Mouse (Mus musculus) CH12.LX (cell line): ENCODE data around the gene Tspan2. TPM values are rescaled to one million over a fixed set of nuclear protein-coding genes. Genes with fewer than 3 reads are reported as not detected.

Experiments used
- DNase-seq: peaks from one replicate; pipeline ENCODE4 v3.0.0-alpha.2; 2013; ENCODE audit errors: extremely low read depth
- H3K27ac ChIP-seq: 2 replicates; pipeline ENCODE4 v1.5.1; 2012; ENCODE audit warnings: low read depth, mild to moderate bottlenecking, control low read depth, moderate library complexity; ENCODE audit not compliant: insufficient read depth
- H3K27me3 ChIP-seq: replicated peaks from 2 replicates; pipeline ENCODE3; 2012; ENCODE audit warnings: inconsistent platforms
- H3K36me3 ChIP-seq, 2 experiments: replicated peaks in 1 of 2; 2 replicates each; pipeline versions ENCODE3 to v1.6.1; 2012; ENCODE audit warnings: inconsistent platforms in 1 of 2, low read length in 1 of 2, mild to moderate bottlenecking in 1 of 2, mixed read lengths in 1 of 2, moderate library complexity in 1 of 2; ENCODE audit not compliant: control insufficient read depth in 1 of 2, insufficient read depth in 1 of 2
- H3K4me1 ChIP-seq, 2 experiments: 2 replicates each; pipeline ENCODE4 v1.6.1; 2012; ENCODE audit warnings: inconsistent platforms in 1 of 2, moderate library complexity in 1 of 2; ENCODE audit not compliant: insufficient read depth in 2 of 2, control insufficient read depth in 1 of 2
- H3K4me2 ChIP-seq: 2 replicates; pipeline ENCODE4 v1.6.1; 2012; ENCODE audit warnings: low read depth, mild to moderate bottlenecking, control low read depth; ENCODE audit not compliant: poor library complexity, insufficient read depth, severe bottlenecking
- H3K4me3 ChIP-seq, 3 experiments: fragments of 150-350 bp in 1 of 3; sonication (generic) in 1 of 3; replicated peaks in 1 of 3; 2 replicates each; pipeline versions ENCODE3 to v1.5.1; 2011 to 2012; ENCODE audit warnings: low read depth in 2 of 3, low read length in 2 of 3, mild to moderate bottlenecking in 2 of 3, moderate library complexity in 2 of 3, control low read depth in 1 of 3, improper control_type of control experiment in 1 of 3, inconsistent platforms in 1 of 3, mixed read lengths in 1 of 3; ENCODE audit not compliant: poor library complexity in 1 of 3
- H3K79me2 ChIP-seq: replicated peaks from 2 replicates; pipeline ENCODE4 v1.6.1; 2012; ENCODE audit warnings: mild to moderate bottlenecking, moderate library complexity; ENCODE audit not compliant: control insufficient read depth, poor library complexity, insufficient read depth, severe bottlenecking; ENCODE audit errors: extremely low read depth
- H3K9ac ChIP-seq: 2 replicates; pipeline ENCODE4 v1.6.1; 2012; ENCODE audit warnings: low read depth, mild to moderate bottlenecking, control low read depth, moderate library complexity; ENCODE audit not compliant: insufficient read depth
- H3K9me3 ChIP-seq: replicated peaks from 2 replicates; pipeline ENCODE3; 2012; ENCODE audit warnings: low read length, inconsistent platforms, mixed read lengths
- BHLHE40 ChIP-seq: IDR thresholded peaks from 2 replicates; pipeline ENCODE4 v1.6.1; 2011; ENCODE audit warnings: mild to moderate bottlenecking, low read depth, low read length, improper control_type of control experiment
- CTCF ChIP-seq, 2 experiments: IDR thresholded peaks in 1 of 2; conservative IDR thresholded peaks in 1 of 2; 2 replicates each; pipeline ENCODE4 v1.5.1; 2011 to 2012; ENCODE audit warnings: low read depth in 2 of 2, low read length in 2 of 2, improper control_type of control experiment in 1 of 2, inconsistent platforms in 1 of 2, mild to moderate bottlenecking in 1 of 2, moderate library complexity in 1 of 2
- E2F4 ChIP-seq: IDR thresholded peaks from 2 replicates; pipeline ENCODE4 v1.6.1; 2011; ENCODE audit warnings: low read depth, low read length, improper control_type of control experiment; ENCODE audit not compliant: insufficient replicate concordance
- HCFC1 ChIP-seq: IDR thresholded peaks from 2 replicates; pipeline ENCODE4 v1.6.1; 2012; ENCODE audit warnings: low read depth, mild to moderate bottlenecking, inconsistent platforms, low read length, improper control_type of control experiment
- IRF4 ChIP-seq: IDR thresholded peaks from 2 replicates; pipeline ENCODE4 v1.6.1; 2014; ENCODE audit warnings: low read depth, mild to moderate bottlenecking, inconsistent platforms, low read length, improper control_type of control experiment
- JUN ChIP-seq: IDR thresholded peaks from 2 replicates; pipeline ENCODE4 v1.6.1; 2011; ENCODE audit warnings: low read depth, mild to moderate bottlenecking, low read length, improper control_type of control experiment, moderate library complexity; ENCODE audit not compliant: insufficient read depth
- JUND ChIP-seq: conservative IDR thresholded peaks from 2 replicates; pipeline ENCODE4 v1.6.1; 2011; ENCODE audit warnings: low read depth, low read length, improper control_type of control experiment
- MAFK ChIP-seq: IDR thresholded peaks from 2 replicates; pipeline ENCODE4 v1.6.1; 2011; ENCODE audit warnings: low read length, improper control_type of control experiment; ENCODE audit not compliant: insufficient replicate concordance
- MAX ChIP-seq: IDR thresholded peaks from 2 replicates; pipeline ENCODE4 v1.6.1; 2011; ENCODE audit warnings: low read length, improper control_type of control experiment
- MAZ ChIP-seq: IDR thresholded peaks from 2 replicates; pipeline ENCODE4 v1.6.1; 2012; ENCODE audit warnings: low read depth, mild to moderate bottlenecking, inconsistent platforms, low read length, improper control_type of control experiment, moderate library complexity
- NELFE ChIP-seq: IDR thresholded peaks from 2 replicates; pipeline ENCODE4 v1.6.1; 2011; ENCODE audit warnings: low read depth, low read length, improper control_type of control experiment
- RCOR1 ChIP-seq: conservative IDR thresholded peaks from 2 replicates; pipeline ENCODE4 v1.6.1; 2012; ENCODE audit warnings: low read depth, mild to moderate bottlenecking, inconsistent platforms, low read length, improper control_type of control experiment
- SMC3 ChIP-seq: IDR thresholded peaks from 2 replicates; pipeline ENCODE4 v1.6.1; 2011; ENCODE audit warnings: low read depth, low read length, improper control_type of control experiment
- TBP ChIP-seq: conservative IDR thresholded peaks from 2 replicates; pipeline ENCODE4 v1.6.1; 2011; ENCODE audit warnings: low read depth, low read length, improper control_type of control experiment
- UBTF ChIP-seq: IDR thresholded peaks from 2 replicates; pipeline ENCODE4 v1.6.1; 2012; ENCODE audit warnings: low read depth, mild to moderate bottlenecking, inconsistent platforms, low read length, improper control_type of control experiment, moderate library complexity
- ZC3H11A ChIP-seq: IDR thresholded peaks from 2 replicates; pipeline ENCODE4 v1.6.1; 2012; ENCODE audit warnings: low read depth, mild to moderate bottlenecking, inconsistent platforms, low read length, improper control_type of control experiment
- ZMIZ1 ChIP-seq: IDR thresholded peaks from 2 replicates; pipeline ENCODE4 v1.6.1; 2012; ENCODE audit warnings: low read depth, mild to moderate bottlenecking, inconsistent platforms, low read length, improper control_type of control experiment
- dilution Hi-C: fragments of 300-500 bp; cut with MboI; formaldehyde crosslinking; loops from 2 replicates; pipeline ENCODE4 v1.14.3; 2020; ENCODE audit warnings: low sequenced_read_pairs; ENCODE audit not compliant: extremely low pct_unique_long_range_greater_than_20kb, extremely low pct_ligation_motif_present
- in situ Hi-C: fragments of 300-500 bp; cut with MboI; formaldehyde crosslinking; loops from 3 replicates; pipeline ENCODE4 v1.14.3; 2019; ENCODE audit warnings: low sequenced_read_pairs, low pct_ligation_motif_present, low pct_unique_long_range_greater_than_20kb, mixed read lengths
- polyA plus RNA-seq: library from polyadenylated mRNA; unstranded; fragments of >175 nt; gene quantifications from 2 replicates; pipeline ENCODE4 v1.2.1, GENCODE M21; 2012; ENCODE audit warnings: low read depth; ENCODE audit not compliant: insufficient read length
- total RNA-seq, 2 experiments: library from RNA; depleted of rRNA; stranded (reverse); fragments of 300-350 nt in 1 of 2; fragments of >200 nt in 1 of 2; gene quantifications; 2 replicates each; pipeline ENCODE4 v1.2.3; 2012 to 2014

Tspan2 gene
- total and polyA plus RNA-seq, 3 experiments, result 1.4 to 4.5 (median 2.8) TPM

DNA sequence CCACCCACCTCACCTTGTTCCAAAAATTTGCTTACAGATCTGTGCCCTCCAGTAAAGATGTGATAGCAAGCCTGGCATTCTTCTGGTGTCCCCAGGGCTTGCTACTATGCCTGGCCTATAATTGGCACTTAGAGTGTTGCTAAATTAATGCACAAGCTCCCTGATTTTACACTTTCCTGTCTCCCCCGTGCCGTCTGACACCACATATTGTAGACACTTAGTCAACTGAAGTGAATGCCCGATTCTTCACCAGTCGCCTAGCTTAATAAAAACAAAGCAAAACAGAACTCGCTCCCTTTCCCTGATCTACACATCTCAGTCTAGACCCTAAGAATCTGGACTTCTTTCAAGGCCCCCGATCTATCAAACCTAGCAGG lies 405 bp upstream of the Tspan2 start:
- dilution Hi-C loops (no loop called here), in situ Hi-C loops (no loop called here)
- no peaks in the 10 kb centered on the region for H3K9me3 ChIP-seq
- H3K79me2 ChIP-seq, result no peaks in the 10 kb centered on the region
- peaks cover 10 to 62% of the 10 kb centered on the region in 2 experiments for H3K4me1 ChIP-seq
- no peak overlapping the region for H3K27ac ChIP-seq
- H3K9ac ChIP-seq, result no peak overlapping the region
- H3K4me2 ChIP-seq, result no peak overlapping the region
- DNase-seq, result no peak
- no peaks in the 10 kb centered on the region for H3K27me3 ChIP-seq
- TF ChIP-seq ZC3H11A, result no peak
- no peak for TF ChIP-seq MAX
- TF ChIP-seq, all 38 proteins: peak for 0
- Histone ChIP-seq H3K36me3 (no peaks in the 10 kb centered on the region), H3K4me3 (no peak overlapping the region)

DNA sequence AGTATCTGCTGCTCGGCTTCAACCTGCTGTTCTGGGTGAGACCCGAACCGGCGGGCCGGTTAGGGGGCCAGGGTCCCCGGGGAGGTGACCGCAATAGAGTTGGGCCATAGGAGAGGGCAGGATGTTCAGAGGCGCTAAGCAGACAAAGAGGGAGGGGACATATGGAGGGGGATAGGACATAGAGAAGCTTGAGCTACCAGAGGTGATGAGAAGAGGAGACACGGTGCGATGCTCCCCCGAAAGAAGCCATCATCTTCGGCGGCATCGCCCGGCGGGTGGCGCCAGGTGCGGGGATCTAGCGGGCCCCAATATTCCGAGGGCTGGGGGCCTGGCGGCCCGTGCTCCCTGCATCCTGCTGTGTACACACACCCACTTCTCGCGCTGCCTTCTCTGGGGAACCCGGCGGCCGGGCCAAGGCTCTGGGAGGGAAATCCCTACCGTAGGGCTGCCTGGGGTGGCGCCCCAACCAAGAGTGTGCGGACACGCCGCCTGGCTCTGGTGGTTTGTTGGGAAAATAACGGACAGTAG lies 766 bp downstream of the Tspan2 start:
- Histone ChIP-seq H3K4me3 (peak overlapping the region; percentile 54 to 66 (median 59)), H3K36me3 (no peaks in the 10 kb centered on the region), H3K79me2 (no peaks in the 10 kb centered on the region), H3K27ac (no peak overlapping the region), H3K27me3 (no peaks in the 10 kb centered on the region), H3K4me2 (peak overlapping the region; percentile 92), H3K4me1 (peaks cover 6 to 62% of the 10 kb centered on the region in 2 experiments), H3K9me3 (no peaks in the 10 kb centered on the region), H3K9ac (peak overlapping the region; percentile 30; the same call in 1 of the 2 replicates)
- peak; percentile 42 for DNase-seq
- dilution Hi-C loops, result no loop called here
- in situ Hi-C loops, result no loop called here
- TF ChIP-seq MAFK (no peak), CTCF (conservative IDR thresholded peaks at IDR 0.05 in 1 of 2, IDR thresholded peaks at IDR 0.05 in 1 of 2; ENCODE audit: low read depth in 2 of 2, low read length in 2 of 2) (peak in 1 of 2 experiments; percentile 27; a peak in 1 of 4 replicates), UBTF (peak; percentile 68), E2F4 (no peak), ZMIZ1 (no peak), MAZ (no peak)

DNA sequence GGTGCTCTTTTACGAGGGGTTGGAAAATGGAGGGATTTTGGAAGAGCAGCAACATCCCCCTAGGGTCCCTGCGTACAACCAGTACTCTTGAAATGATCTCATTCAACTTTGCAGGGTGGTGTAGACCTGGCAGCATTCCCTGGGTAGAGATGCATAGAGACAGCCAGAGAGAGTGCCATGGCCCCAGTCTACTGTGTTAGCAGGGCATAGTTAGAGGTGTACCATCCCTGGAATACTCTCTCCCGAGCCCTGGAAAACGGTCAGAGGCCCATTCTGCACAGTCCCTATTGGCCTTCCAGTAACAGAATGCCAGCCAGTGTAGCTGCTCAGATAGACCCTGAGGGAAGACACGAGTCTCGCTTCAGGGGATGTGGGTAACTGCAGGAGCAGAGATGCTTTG lies 1.3 kb downstream of the Tspan2 start:
- TF ChIP-seq HCFC1, result no peak
- TF ChIP-seq ZMIZ1, result no peak
- TF ChIP-seq BHLHE40, result no peak
- no peak for TF ChIP-seq CTCF (conservative IDR thresholded peaks at IDR 0.05 in 1 of 2, IDR thresholded peaks at IDR 0.05 in 1 of 2; ENCODE audit: low read depth in 2 of 2, low read length in 2 of 2)
- no peak for TF ChIP-seq ZC3H11A
- TF ChIP-seq TBP, result no peak
- TF ChIP-seq SMC3, result no peak
- TF ChIP-seq UBTF, result no peak
- TF ChIP-seq IRF4, result no peak
- no peak for TF ChIP-seq JUN
- TF ChIP-seq RCOR1, result no peak
- no peak for TF ChIP-seq NELFE
- no peak for TF ChIP-seq JUND
- no peaks in the 10 kb centered on the region for H3K27me3 ChIP-seq
- no peaks in the 10 kb centered on the region for H3K9me3 ChIP-seq
- H3K36me3 ChIP-seq, result no peaks in the 10 kb centered on the region
- no peak overlapping the region for H3K9ac ChIP-seq
- dilution Hi-C loops, result no loop called here
- DNase-seq, result no peak
- in situ Hi-C loops, result no loop called here
- H3K4me2 ChIP-seq, result peak overlapping the region; percentile 92; the same call in 1 of the 2 replicates
- peaks cover 5 to 59% of the 10 kb centered on the region in 2 experiments; a peak in 3 of 4 replicates for H3K4me1 ChIP-seq
- peak overlapping the region in 2 of 3 experiments; percentile 16 to 66 for H3K4me3 ChIP-seq
- H3K79me2 ChIP-seq, result no peaks in the 10 kb centered on the region
- H3K27ac ChIP-seq, result no peak overlapping the region
